Mouse (Mus musculus) heart, embryonic 13.5 days (tissue): ENCODE results near the gene Nynrin. TPM values are rescaled to one million over a fixed set of nuclear protein-coding genes. Genes with fewer than 3 reads are reported as not detected.

Experiments
- ATAC-seq: fragments of 200-750 bp; cut with Nextera tagmentation; 2 replicates; pipeline ENCODE4 v1.8.0; 2017; ENCODE audit warnings: moderate TSS enrichment; ENCODE audit not compliant: insufficient number of reproducible peaks, low FRiP score, low TSS enrichment; ENCODE audit errors: extremely low read depth
- H3K27ac ChIP-seq: fragments of 300-500 bp; sonication (generic); replicated peaks from 2 replicates; pipeline ENCODE4 v1.5.1; 2015; ENCODE audit warnings: moderate library complexity, mild to moderate bottlenecking, inconsistent platforms
- H3K27me3 ChIP-seq: fragments of 300-500 bp; sonication (generic); replicated peaks from 2 replicates; pipeline ENCODE4 v1.6.1; 2015; ENCODE audit warnings: mild to moderate bottlenecking, inconsistent platforms
- H3K36me3 ChIP-seq: fragments of 300-500 bp; sonication (generic); 2 replicates; pipeline ENCODE4 v1.6.1; 2015; ENCODE audit warnings: mild to moderate bottlenecking, inconsistent platforms
- H3K4me1 ChIP-seq: fragments of 300-500 bp; sonication (generic); 2 replicates; pipeline ENCODE4 v1.6.1; 2015; ENCODE audit warnings: inconsistent platforms
- H3K4me2 ChIP-seq: fragments of 300-500 bp; sonication (generic); 2 replicates; pipeline ENCODE4 v1.6.1; 2015; ENCODE audit warnings: inconsistent platforms, mild to moderate bottlenecking, moderate library complexity
- H3K4me3 ChIP-seq: fragments of 300-500 bp; sonication (generic); 2 replicates; pipeline ENCODE4 v1.5.1; 2015; ENCODE audit warnings: moderate library complexity, mild to moderate bottlenecking, inconsistent platforms
- H3K9ac ChIP-seq: fragments of 300-500 bp; sonication (generic); 2 replicates; pipeline ENCODE4 v1.6.1; 2015; ENCODE audit warnings: inconsistent platforms, mild to moderate bottlenecking, moderate library complexity
- H3K9me3 ChIP-seq: fragments of 300-500 bp; sonication (generic); 2 replicates; pipeline ENCODE4 v1.6.1; 2016; ENCODE audit warnings: inconsistent platforms
- WGBS: fragments of 180-500 bp; shearing (Covaris S2); methylation state at CpG from one replicate; pipeline ENCODE4 v1.1.7; 2015; ENCODE audit warnings: mixed read lengths; 5-methylcytosine and 5-hydroxymethylcytosine counted together
- polyA plus RNA-seq: library from polyadenylated mRNA; unstranded; fragments of >200 nt; fragmentation: Nextera tagmentation; extraction: Ambion mirVana; gene quantifications from 2 replicates; pipeline ENCODE4 v1.2.1, GENCODE M21; 2015

Gene Nynrin
- polyA plus RNA-seq, 1 experiment from 2014 or later, result 18.2 TPM

GRCm38 (mm10) chr14:55898947-55899346, 45.1 kb downstream of the Nynrin start:
- Histone ChIP-seq H3K4me2 (peak overlapping the region; percentile 89), H3K4me1 (peaks cover 19% of the 10 kb centered on the region), H3K36me3 (peaks cover 45% of the 10 kb centered on the region), H3K27ac (peak overlapping the region; percentile 83; the same call in 1 of the 2 replicates), H3K4me3 (no peak overlapping the region), H3K27me3 (no peaks in the 10 kb centered on the region), H3K9ac (no peak overlapping the region), H3K9me3 (no peaks in the 10 kb centered on the region)
- 90% methylated on average over 7 of the region's 7 CpGs for WGBS
- ATAC-seq, result no peak

- 1% methylated on average over 39 of the region's 39 CpGs for WGBS
- Histone ChIP-seq H3K4me2 (peak within 1 kb of the TSS; percentile 89), H3K4me3 (peak within 1 kb of the TSS; percentile 60), H3K9ac (peak within 1 kb of the TSS; percentile 87), H3K36me3 (peaks cover 36% of the 10 kb centered on the region), H3K9me3 (no peaks in the 10 kb centered on the region), H3K4me1 (peaks cover 19% of the 10 kb centered on the region), H3K27ac (peak within 1 kb of the TSS; percentile 83), H3K27me3 (no peaks in the 10 kb centered on the region)
- peak; percentile 60; the same call in 1 of the 2 replicates for ATAC-seq
Observed at GRCm38 (mm10) chr14:55899701-55900413, 46.0 kb downstream of the Nynrin start, which contains the start of gene Sdr39u1. Gene Sdr39u1, minus strand, starts transcription at chr14:55900293.

GRCm38 (mm10) chr14:55900414-55900755, 46.6 kb downstream of the Nynrin start:
- WGBS, result 9% methylated on average over 12 of the region's 12 CpGs
- Histone ChIP-seq H3K4me1 (peaks cover 19% of the 10 kb centered on the region), H3K9me3 (no peaks in the 10 kb centered on the region), H3K27me3 (no peaks in the 10 kb centered on the region), H3K4me2 (peak overlapping the region; percentile 89), H3K4me3 (peak overlapping the region; percentile 60), H3K9ac (peak overlapping the region; percentile 87), H3K36me3 (peaks cover 31% of the 10 kb centered on the region), H3K27ac (peak overlapping the region; percentile 83)
- no peak for ATAC-seq

GRCm38 (mm10) chr14:55905518-55905917, 51.7 kb downstream of the Nynrin start:
- H3K27me3 ChIP-seq, result no peaks in the 10 kb centered on the region
- H3K9ac ChIP-seq, result no peak overlapping the region
- no peak overlapping the region for H3K4me3 ChIP-seq
- ATAC-seq, result no peak
- H3K36me3 ChIP-seq, result no peaks in the 10 kb centered on the region
- 16% methylated on average over 1 of the region's 1 CpGs for WGBS
- H3K4me1 ChIP-seq, result peaks cover 8% of the 10 kb centered on the region
- H3K27ac ChIP-seq, result no peak overlapping the region
- no peak overlapping the region for H3K4me2 ChIP-seq
- H3K9me3 ChIP-seq, result no peaks in the 10 kb centered on the region

GRCm38 (mm10) chr14:55913406-55913805, 59.6 kb downstream of the Nynrin start:
- H3K9ac ChIP-seq, result no peak overlapping the region
- H3K4me3 ChIP-seq, result no peak overlapping the region
- 47% methylated on average over 4 of the region's 4 CpGs for WGBS
- H3K36me3 ChIP-seq, result no peaks in the 10 kb centered on the region
- no peaks in the 10 kb centered on the region for H3K9me3 ChIP-seq
- no peak for ATAC-seq
- no peaks in the 10 kb centered on the region for H3K4me1 ChIP-seq
- no peaks in the 10 kb centered on the region for H3K27me3 ChIP-seq
- no peak overlapping the region for H3K4me2 ChIP-seq
- H3K27ac ChIP-seq, result no peak overlapping the region

- Histone ChIP-seq H3K9ac (peak overlapping the region; percentile 55; the same call in 1 of the 2 replicates), H3K36me3 (no peaks in the 10 kb centered on the region), H3K4me1 (peaks cover 11% of the 10 kb centered on the region), H3K9me3 (no peaks in the 10 kb centered on the region), H3K27ac (no peak overlapping the region), H3K4me3 (no peak overlapping the region), H3K4me2 (no peak overlapping the region), H3K27me3 (peaks cover 3% of the 10 kb centered on the region; the same call in 1 of the 2 replicates)
- no peak; the same call in 1 of the 2 replicates for ATAC-seq
- 35% methylated on average over 14 of the region's 14 CpGs for WGBS
Observed at GRCm38 (mm10) chr14:55918240-55919082, 64.7 kb downstream of the Nynrin start.

GRCm38 (mm10) chr14:55922475-55923232, 68.8 kb downstream of the Nynrin start:
- H3K36me3 ChIP-seq, result no peaks in the 10 kb centered on the region
- WGBS, result 17% methylated on average over 7 of the region's 7 CpGs
- H3K9ac ChIP-seq, result no peak overlapping the region
- H3K4me2 ChIP-seq, result peak overlapping the region; percentile 2; the same call in 1 of the 2 replicates
- H3K27ac ChIP-seq, result 0 out of 2 replicates have a peak overlapping the region, but pooled peaks have one; percentile 24
- no peaks in the 10 kb centered on the region for H3K9me3 ChIP-seq
- no peak for ATAC-seq
- H3K27me3 ChIP-seq, result peaks cover 3% of the 10 kb centered on the region; the same call in 1 of the 2 replicates
- H3K4me3 ChIP-seq, result no peak overlapping the region
- peaks cover 14% of the 10 kb centered on the region for H3K4me1 ChIP-seq

Other genes starting within 250 kb of the Nynrin start
- gene Rec8, start 236.0 kb upstream of the Nynrin start, polyA plus RNA-seq, result 13.4 and 15.1 TPM in 2 replicates
- gene Ipo4, start 218.1 kb upstream of the Nynrin start, polyA plus RNA-seq, result 64.8 and 67.1 TPM in 2 replicates
- gene Gm49378, start 216.1 kb upstream of the Nynrin start, polyA plus RNA-seq, result 1.4 and 1.6 TPM in 2 replicates
- gene Tm9sf1, start 210.2 kb upstream of the Nynrin start, polyA plus RNA-seq, result 77.8 and 81.5 TPM in 2 replicates
- gene Tssk4, start 203.8 kb upstream of the Nynrin start, polyA plus RNA-seq, result 0.43 and 0.53 TPM in 2 replicates
- gene Mdp1, start 193.5 kb upstream of the Nynrin start, polyA plus RNA-seq, result 74.3 and 83.3 TPM in 2 replicates
- gene Gmpr2, start 182.1 kb upstream of the Nynrin start, polyA plus RNA-seq, result 39.3 and 47.4 TPM in 2 replicates
- 471 and 507 TPM in 2 replicates for gene Nedd8, start 181.9 kb upstream of the Nynrin start, polyA plus RNA-seq
- gene Tinf2, start 172.2 kb upstream of the Nynrin start, polyA plus RNA-seq, result 30.9 and 32.1 TPM in 2 replicates
- 0.23 and 0.25 TPM in 2 replicates for gene Tgm1, start 140.1 kb upstream of the Nynrin start, polyA plus RNA-seq
- 22.8 and 23.4 TPM in 2 replicates for gene Rabggta, start 131.7 kb upstream of the Nynrin start, polyA plus RNA-seq
- gene Dhrs1, start 108.3 kb upstream of the Nynrin start, polyA plus RNA-seq, result 54.8 and 66.9 TPM in 2 replicates
- gene Nop9, start 108.3 kb upstream of the Nynrin start, polyA plus RNA-seq, result 22.8 and 23.9 TPM in 2 replicates
- gene Cideb, start 95.6 kb upstream of the Nynrin start, polyA plus RNA-seq, result 1.2 and 2.1 TPM in 2 replicates
- 0.25 and 0.27 TPM in 2 replicates for gene Ltb4r2, start 92.6 kb upstream of the Nynrin start, polyA plus RNA-seq
- gene Ltb4r1, start 88.0 kb upstream of the Nynrin start, polyA plus RNA-seq, result 0.48 and 0.71 TPM in 2 replicates
- 17.7 TPM in 2 replicates for gene Adcy4, start 69.9 kb upstream of the Nynrin start, polyA plus RNA-seq
- gene Ripk3, start 65.1 kb upstream of the Nynrin start, polyA plus RNA-seq, result 18.8 and 20.6 TPM in 2 replicates
- 12.5 and 14.0 TPM in 2 replicates for gene Nfatc4, start 30.9 kb upstream of the Nynrin start, polyA plus RNA-seq
- gene Cbln3, start 30.4 kb downstream of the Nynrin start, polyA plus RNA-seq, result 0.27 and 0.31 TPM in 2 replicates
- 9.5 and 9.8 TPM in 2 replicates for gene Khnyn, start 30.9 kb downstream of the Nynrin start, polyA plus RNA-seq
- gene Sdr39u1, start 46.3 kb downstream of the Nynrin start, polyA plus RNA-seq, result 48.2 and 51.6 TPM in 2 replicates
- 0.78 and 0.86 TPM in 2 replicates for gene Cma1, start 90.7 kb downstream of the Nynrin start, polyA plus RNA-seq
- gene Cma2, start 97.0 kb downstream of the Nynrin start, polyA plus RNA-seq, result not detected in 2 replicates
- gene Mcpt1, start 164.0 kb downstream of the Nynrin start, polyA plus RNA-seq, result not detected in 2 replicates
- gene Mcpt9, start 176.5 kb downstream of the Nynrin start, polyA plus RNA-seq, result not detected in 2 replicates
- gene Mcpt2, start 188.0 kb downstream of the Nynrin start, polyA plus RNA-seq, result not detected in 2 replicates
- gene Mcpt4, start 208.3 kb downstream of the Nynrin start, polyA plus RNA-seq, result 0.35 and 0.48 TPM in 2 replicates
- gene Mcpt8, start 231.3 kb downstream of the Nynrin start, polyA plus RNA-seq, result 0.18 TPM in 1 of 2 replicates, not detected in the other
- gene Ctsg, start 248.6 kb downstream of the Nynrin start, polyA plus RNA-seq, result 0.33 and 0.64 TPM in 2 replicates